Mouse (Mus musculus) C2C12 (cell line): ENCODE measurements around the gene Lcor.

Experiments used
- CTCF ChIP-seq: IDR thresholded peaks from one replicate; pipeline ENCODE4 v1.5.1; 2011; ENCODE audit not compliant: control insufficient read depth, insufficient read depth, insufficient read length
- MAX ChIP-seq: IDR thresholded peaks from one replicate; pipeline ENCODE4 v1.6.1; 2011; ENCODE audit warnings: mild to moderate bottlenecking, control low read depth
- MYOD1 ChIP-seq: IDR thresholded peaks from one replicate; pipeline ENCODE4 v1.6.1; 2011; ENCODE audit warnings: low read depth; ENCODE audit not compliant: control insufficient read depth, insufficient read length
- USF1 ChIP-seq: IDR thresholded peaks from one replicate; pipeline ENCODE4 v1.6.1; 2011; ENCODE audit warnings: low read depth, mild to moderate bottlenecking, control low read depth, moderate library complexity

GRCm38 (mm10) chr19:41534021-41534420 lies 51.6 kb downstream of the Lcor start:
- TF ChIP-seq CTCF, result no peak
- no peak for TF ChIP-seq MAX
- no peak for TF ChIP-seq MYOD1
- no peak for TF ChIP-seq USF1
